Mouse (Mus musculus): ENCODE measurements around the gene Tas2r138.
"Not testable (repeated sequence)": the region's sequence is repeated elsewhere in the genome, so short reads cannot be mapped to it uniquely, and the experiment has no call there.

Gene Tas2r138

DNA sequence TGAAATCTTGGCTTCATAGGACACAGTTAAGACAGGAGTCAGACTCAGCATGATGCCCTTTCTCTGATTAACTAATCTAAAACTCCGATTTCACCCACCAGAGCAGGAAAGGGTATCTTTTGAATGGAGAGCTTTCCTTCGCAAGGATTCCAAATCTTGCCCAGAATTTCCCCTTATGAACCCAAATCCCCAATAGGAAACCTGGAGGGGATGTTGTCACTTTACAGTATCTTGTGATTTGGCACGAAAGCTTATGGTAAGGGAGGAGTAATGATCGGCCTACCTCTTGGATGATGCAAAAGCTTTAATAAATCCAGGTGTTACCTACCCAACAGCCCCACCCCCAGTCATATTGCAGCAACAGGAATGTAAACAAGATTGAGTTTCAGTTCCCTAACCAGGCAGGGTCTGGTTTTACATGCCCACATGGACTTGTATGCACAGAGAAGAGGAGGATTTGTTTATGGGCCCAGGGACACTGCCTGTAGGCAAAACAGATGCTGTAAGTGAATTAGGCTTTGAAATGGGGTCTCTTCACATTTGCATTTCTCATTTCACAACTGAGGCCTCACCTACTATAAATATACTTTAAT is at the start of gene Tas2r138:
Tas2r138 (minus strand) TSS at position 51 of the 593 bp plus-strand sequence.
- no peak for DNase-seq (ENCODE audit: low spot score in 2 of 2)

DNA sequence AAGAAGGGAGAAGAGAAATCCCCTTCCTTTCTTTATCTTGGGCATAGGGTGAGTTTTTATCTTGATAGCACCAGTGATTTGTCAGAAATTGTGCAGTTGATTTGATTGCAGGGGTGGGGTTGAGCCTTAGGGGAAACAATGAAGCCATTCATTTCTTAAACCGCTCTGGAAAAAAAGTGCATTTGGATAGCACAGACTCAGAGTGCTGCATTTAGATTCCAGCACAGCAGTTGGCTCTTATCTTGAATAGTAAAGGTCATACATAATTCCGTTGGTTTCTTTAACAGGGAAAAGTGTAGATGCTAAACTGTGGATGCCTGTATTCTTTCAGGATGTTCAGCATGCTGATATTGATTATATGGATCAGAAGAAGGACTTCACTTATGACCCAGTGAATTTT is 47.8 kb upstream of the Tas2r138 start:
- no peak for DNase-seq (ENCODE audit: low spot score in 2 of 2)

- DNase-seq (ENCODE audit: low spot score in 2 of 2): no peak
These were observed 37.8 kb upstream of the Tas2r138 start for GRCm38 (mm10) chr6:40650953-40651352.

- DNase-seq (ENCODE audit: low spot score in 2 of 2): no peak
These were observed 32.6 kb upstream of the Tas2r138 start for GRCm38 (mm10) chr6:40645701-40646100.

DNA sequence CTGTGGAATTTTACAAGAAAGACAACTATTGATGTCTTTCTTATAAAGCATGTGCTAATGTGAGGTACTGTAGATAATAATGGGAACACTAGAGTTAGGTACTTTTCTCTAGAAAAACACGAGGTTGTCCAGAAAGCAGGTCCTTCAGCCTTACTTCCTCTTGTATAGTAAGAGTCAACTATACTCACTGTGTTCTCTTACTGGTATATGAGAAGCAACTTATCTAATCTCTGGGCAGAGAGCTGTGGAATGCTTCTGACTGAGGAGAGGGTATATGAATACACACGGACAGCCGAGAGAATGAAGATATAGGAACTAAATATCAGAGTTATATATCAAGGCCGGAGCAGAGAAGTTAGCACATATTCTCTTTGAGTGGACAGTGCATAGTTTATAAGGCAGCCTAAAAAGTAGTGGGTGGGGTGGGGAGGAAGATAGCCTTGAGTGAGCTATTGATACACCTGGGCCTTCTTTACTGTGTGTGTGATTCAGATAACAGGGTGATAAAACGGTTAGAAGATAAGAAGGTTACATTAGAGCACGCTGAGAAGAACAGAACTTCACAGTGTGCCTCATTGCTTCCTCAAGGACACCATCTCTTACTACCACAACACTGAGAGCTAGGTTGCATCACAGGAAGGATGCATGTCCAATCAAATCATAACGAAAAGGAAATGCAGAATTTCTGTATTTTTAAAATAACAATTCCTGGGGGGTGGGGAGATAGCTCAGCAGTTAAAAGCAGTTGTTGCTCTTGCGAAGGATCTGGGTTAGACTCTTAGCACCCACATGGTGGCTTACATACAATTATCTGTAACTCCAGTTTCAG is 27.8 kb upstream of the Tas2r138 start:
- DNase-seq (ENCODE audit: low spot score in 2 of 2): no peak

DNA sequence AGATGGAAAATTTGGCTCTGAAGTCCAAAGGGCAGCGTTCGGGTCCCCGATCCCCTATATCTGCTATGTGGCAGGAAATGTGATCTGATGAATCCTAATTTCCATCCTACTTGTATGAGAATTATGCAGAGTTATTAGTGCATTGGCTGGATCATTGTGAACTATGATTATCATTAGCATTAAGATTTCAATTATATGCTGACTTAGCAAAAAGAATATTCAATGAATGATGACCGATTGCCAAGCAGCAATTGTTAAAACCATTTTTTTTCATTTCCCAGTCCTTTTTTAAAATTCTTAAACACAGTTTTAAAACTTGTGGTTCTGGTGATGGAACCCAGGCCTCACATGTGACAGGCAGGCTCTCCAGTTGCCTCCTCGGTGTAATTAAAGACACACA is 24.6 kb upstream of the Tas2r138 start:
- DNase-seq (ENCODE audit: low spot score in 2 of 2): no peak

- no peak for DNase-seq (ENCODE audit: low spot score in 2 of 2)
These were observed 22.4 kb upstream of the Tas2r138 start for GRCm38 (mm10) chr6:40635559-40635958.

- DNase-seq (ENCODE audit: low spot score in 2 of 2): no peak
These were observed 21.5 kb upstream of the Tas2r138 start for GRCm38 (mm10) chr6:40634640-40635071.

- no peak for DNase-seq (ENCODE audit: low spot score in 2 of 2)
These were observed 15.4 kb upstream of the Tas2r138 start, which contains the start of gene Mgam for GRCm38 (mm10) chr6:40628406-40629000. Gene Mgam (plus strand): TSS chr6:40628831.

DNA sequence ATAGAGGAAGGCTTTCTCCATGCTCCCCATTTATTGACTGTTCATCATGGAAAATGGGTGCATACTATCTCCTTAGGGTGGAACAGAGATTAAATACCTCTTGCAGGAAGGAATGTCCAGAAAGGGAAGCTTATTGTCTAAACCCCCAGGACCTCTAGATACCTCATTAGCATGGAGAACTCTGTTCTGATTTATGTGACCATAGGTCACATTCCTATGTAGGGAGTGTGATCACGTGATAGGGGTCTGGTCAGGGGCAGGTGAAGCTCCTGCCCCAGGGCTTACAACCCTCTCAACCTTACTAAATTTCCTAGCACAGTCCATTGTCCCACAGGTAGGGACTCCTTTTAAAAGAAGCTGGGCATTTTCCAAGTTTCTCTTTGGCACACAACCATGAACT is 13.0 kb upstream of the Tas2r138 start:
- DNase-seq (ENCODE audit: low spot score in 2 of 2): no peak

- DNase-seq (ENCODE audit: low spot score in 2 of 2): peak; percentile 18 to 65
These were observed 4.9 kb upstream of the Tas2r138 start for GRCm38 (mm10) chr6:40617965-40618364.

DNA sequence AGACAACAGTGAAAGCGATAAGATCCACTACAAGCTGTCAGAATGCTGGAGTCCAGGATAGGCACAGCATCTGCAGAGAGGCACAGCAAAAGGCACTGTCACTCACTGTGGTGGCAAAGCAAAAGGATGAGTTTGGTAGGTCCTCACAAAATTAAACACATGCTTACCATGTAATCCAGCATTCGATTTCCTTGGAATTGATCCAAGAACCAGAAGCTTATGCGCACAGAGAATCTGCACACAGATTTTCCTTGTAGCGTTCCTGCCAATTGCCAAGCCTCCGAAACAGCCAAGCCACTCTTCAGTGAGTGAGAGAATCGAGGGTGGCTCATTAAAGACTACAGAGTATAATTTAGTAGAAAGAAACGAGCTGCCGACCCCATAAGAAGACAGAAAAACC is 2.9 kb downstream of the Tas2r138 start:
- no peak for DNase-seq (ENCODE audit: low spot score in 2 of 2)

GRCm38 (mm10) chr6:40607431-40607830 is 5.7 kb downstream of the Tas2r138 start:
- DNase-seq (ENCODE audit: low spot score in 2 of 2): peak; percentile 21 to 44

DNA sequence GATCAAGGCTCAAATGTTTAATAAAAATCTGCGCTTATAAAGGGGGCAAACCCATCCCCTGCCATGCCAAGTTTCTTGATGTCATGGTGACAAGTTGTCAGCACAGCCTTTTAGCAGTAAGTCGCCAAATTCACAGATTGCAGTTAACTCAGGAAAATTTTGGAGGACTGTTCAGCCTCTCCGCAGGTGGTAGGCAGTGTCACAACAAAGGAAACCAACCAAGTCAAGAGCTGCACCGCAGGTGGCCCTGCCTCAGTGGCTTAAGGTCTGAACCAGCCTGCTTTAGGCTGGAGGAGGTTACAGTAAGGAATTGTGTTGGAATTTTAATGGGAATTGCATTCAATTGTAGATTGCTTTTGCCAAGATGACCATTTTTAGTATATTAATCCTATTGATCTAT is 14.6 kb downstream of the Tas2r138 start:
- DNase-seq (ENCODE audit: low spot score in 2 of 2): not testable (repeated sequence)

GRCm38 (mm10) chr6:40594804-40595550 is 18.1 kb downstream of the Tas2r138 start:
- no peak for DNase-seq (ENCODE audit: low spot score in 2 of 2)

DNA sequence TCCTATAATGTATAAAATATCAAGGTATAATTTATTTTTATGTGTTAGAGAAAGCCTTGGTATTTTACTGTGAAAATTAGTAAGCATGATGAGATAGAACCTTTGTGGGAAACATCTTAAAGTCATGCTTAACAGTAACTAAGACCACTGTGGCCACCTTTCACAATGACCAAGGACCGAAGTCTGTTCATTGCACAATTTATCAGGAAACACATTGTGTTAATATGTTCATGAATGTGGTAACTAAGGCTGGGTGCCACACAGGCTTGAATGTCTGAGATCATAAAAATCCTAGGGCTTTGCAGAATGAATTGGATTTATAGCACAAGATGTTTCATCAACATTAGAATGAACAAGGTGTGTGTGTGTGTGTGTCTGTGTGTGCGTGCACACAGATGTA is 24.8 kb downstream of the Tas2r138 start:
- no peak for DNase-seq (ENCODE audit: low spot score in 2 of 2)

- no peak for DNase-seq (ENCODE audit: low spot score in 2 of 2)
These were observed 27.5 kb downstream of the Tas2r138 start, which contains the start of gene Clec5a for GRCm38 (mm10) chr6:40585645-40586044. Gene Clec5a (minus strand): TSS chr6:40585821.

- no peak for DNase-seq (ENCODE audit: low spot score in 2 of 2)
These were observed 28.8 kb downstream of the Tas2r138 start for GRCm38 (mm10) chr6:40584336-40584735.

- DNase-seq (ENCODE audit: low spot score in 2 of 2): no peak
These were observed 36.8 kb downstream of the Tas2r138 start for GRCm38 (mm10) chr6:40576305-40576704.

DNA sequence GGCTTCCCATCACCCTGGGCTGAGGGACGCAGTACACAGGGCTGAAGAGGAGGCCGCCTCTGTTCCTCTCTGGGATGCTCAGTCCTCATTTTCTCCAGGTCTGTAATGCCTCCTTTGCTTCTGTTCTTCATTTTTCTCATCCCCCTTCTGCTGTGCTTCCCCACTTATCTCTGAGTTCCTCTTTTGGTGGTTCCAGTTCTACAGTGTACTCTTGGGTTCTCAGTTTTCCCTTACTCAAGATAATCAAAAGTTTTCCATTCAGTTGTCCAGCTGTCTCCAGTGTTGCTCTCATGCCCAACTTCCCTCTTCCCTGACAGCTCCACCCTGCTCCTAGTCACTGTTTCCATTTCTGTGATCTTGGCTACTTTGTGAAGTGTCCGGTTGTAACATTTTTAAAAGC is 39.5 kb downstream of the Tas2r138 start:
- no peak for DNase-seq (ENCODE audit: low spot score in 2 of 2)

- no peak for DNase-seq (ENCODE audit: low spot score in 2 of 2)
These were observed 43.9 kb downstream of the Tas2r138 start, which contains the start of gene Olfr460 for GRCm38 (mm10) chr6:40569187-40569586. Gene Olfr460 (plus strand): TSS chr6:40569487.
